Mouse (Mus musculus) liver, embryonic 11.5 days (tissue): ENCODE measurements around the gene Dph7. TPM values are rescaled to one million over a fixed set of nuclear protein-coding genes. Genes with fewer than 3 reads are reported as not detected.

Source experiments
- ATAC-seq: fragments of 200-750 bp; cut with Nextera tagmentation; replicated peaks from 2 replicates; pipeline ENCODE4 v1.8.0; 2017; ENCODE audit warnings: moderate number of reproducible peaks, mild to moderate bottlenecking, moderate TSS enrichment, moderate library complexity; ENCODE audit not compliant: low FRiP score
- DNase-seq: peaks from one replicate; pipeline ENCODE4 v3.0.0-alpha.2; 2017; ENCODE audit warnings: low spot score
- H3K27ac ChIP-seq: fragments of 300-500 bp; sonication (generic); 2 replicates; pipeline ENCODE4 v1.5.1; 2014; ENCODE audit warnings: mild to moderate bottlenecking, low read depth, low read length, control low read depth
- H3K27me3 ChIP-seq: fragments of 300-500 bp; sonication (generic); replicated peaks from 2 replicates; pipeline ENCODE4 v1.6.1; 2014; ENCODE audit warnings: low read length, mixed read lengths; ENCODE audit not compliant: control insufficient read depth, insufficient read depth
- H3K36me3 ChIP-seq: fragments of 300-500 bp; sonication (generic); 2 replicates; pipeline ENCODE4 v1.6.1; 2014; ENCODE audit warnings: mild to moderate bottlenecking, low read length, moderate library complexity, mixed read lengths; ENCODE audit not compliant: control insufficient read depth, insufficient read depth
- H3K4me1 ChIP-seq: fragments of 300-500 bp; sonication (generic); replicated peaks from 2 replicates; pipeline ENCODE4 v1.6.1; 2014; ENCODE audit warnings: low read length, mixed read lengths; ENCODE audit not compliant: control insufficient read depth, insufficient read depth
- H3K4me2 ChIP-seq: fragments of 300-500 bp; sonication (generic); 2 replicates; pipeline ENCODE4 v1.6.1; 2014; ENCODE audit warnings: mild to moderate bottlenecking, control low read depth, moderate library complexity
- H3K4me3 ChIP-seq: fragments of 300-500 bp; sonication (generic); 2 replicates; pipeline ENCODE4 v1.5.1; 2014; ENCODE audit warnings: low read depth, low read length, control low read depth
- H3K9ac ChIP-seq: fragments of 300-500 bp; sonication (generic); 2 replicates; pipeline ENCODE4 v1.6.1; 2014; ENCODE audit warnings: low read depth, low read length, control low read depth
- H3K9me3 ChIP-seq: fragments of 300-500 bp; sonication (generic); 2 replicates; pipeline ENCODE4 v1.6.1; 2016; ENCODE audit warnings: low read length, inconsistent platforms, mixed read lengths; ENCODE audit not compliant: control insufficient read depth
- WGBS: fragments of 180-500 bp; shearing (Covaris S2); extraction: QIAGEN DNeasy Blood & Tissue Kit; methylation state at CpG from one replicate; pipeline ENCODE4 v1.1.7; 2014; 5-methylcytosine and 5-hydroxymethylcytosine counted together
- polyA plus RNA-seq: library from polyadenylated mRNA; unstranded; fragments of >200 nt; fragmentation: Nextera tagmentation; extraction: Ambion mirVana; gene quantifications from 2 replicates; pipeline ENCODE4 v1.2.1, GENCODE M21; 2014

Gene Dph7
- polyA plus RNA-seq, 1 experiment from 2014 or later, result 22.9 TPM

GRCm38 (mm10) chr2:24976960-24977359, 14.8 kb downstream of the Dph7 start:
- Histone ChIP-seq H3K9ac (peak overlapping the region; percentile 64), H3K4me2 (peak overlapping the region; percentile 99), H3K9me3 (no peaks in the 10 kb centered on the region), H3K4me3 (peak overlapping the region; percentile 76), H3K27ac (peak overlapping the region; percentile 91), H3K27me3 (no peaks in the 10 kb centered on the region), H3K36me3 (peaks cover 6% of the 10 kb centered on the region; the same call in 1 of the 2 replicates), H3K4me1 (peaks cover 9% of the 10 kb centered on the region)
- 53% methylated on average over 5 of the region's 5 CpGs for WGBS
- no peak for DNase-seq
- ATAC-seq, result peak; percentile 52

- H3K4me3 ChIP-seq, result no peak overlapping the region
- no peaks in the 10 kb centered on the region for H3K27me3 ChIP-seq
- H3K4me1 ChIP-seq, result no peaks in the 10 kb centered on the region
- peaks cover 10% of the 10 kb centered on the region; the same call in 1 of the 2 replicates for H3K36me3 ChIP-seq
- 60% methylated on average over 2 of the region's 2 CpGs for WGBS
- H3K4me2 ChIP-seq, result no peak overlapping the region
- H3K27ac ChIP-seq, result no peak overlapping the region
- no peak for ATAC-seq
- DNase-seq, result no peak
- no peak overlapping the region for H3K9ac ChIP-seq
- H3K9me3 ChIP-seq, result no peaks in the 10 kb centered on the region
Observed at GRCm38 (mm10) chr2:24987762-24988161, 25.6 kb downstream of the Dph7 start.

- Histone ChIP-seq H3K9me3 (no peaks in the 10 kb centered on the region), H3K36me3 (no peaks in the 10 kb centered on the region; the same call in 1 of the 2 replicates), H3K4me3 (no peak overlapping the region), H3K27ac (no peak overlapping the region), H3K27me3 (no peaks in the 10 kb centered on the region), H3K9ac (no peak overlapping the region), H3K4me1 (no peaks in the 10 kb centered on the region), H3K4me2 (no peak overlapping the region)
- 91% methylated on average over 6 of the region's 6 CpGs for WGBS
- DNase-seq (no peak), ATAC-seq (no peak)
Observed at GRCm38 (mm10) chr2:24995332-24995731, 33.1 kb downstream of the Dph7 start.

- DNase-seq, result no peak
- Histone ChIP-seq H3K27ac (no peak overlapping the region), H3K9me3 (no peaks in the 10 kb centered on the region), H3K4me1 (no peaks in the 10 kb centered on the region), H3K27me3 (no peaks in the 10 kb centered on the region), H3K4me3 (no peak overlapping the region), H3K9ac (no peak overlapping the region), H3K4me2 (no peak overlapping the region), H3K36me3 (peaks cover 2% of the 10 kb centered on the region; the same call in 1 of the 2 replicates)
- ATAC-seq, result no peak
- 88% methylated on average over 2 of the region's 2 CpGs for WGBS
Observed at GRCm38 (mm10) chr2:24996471-24996870, 34.3 kb downstream of the Dph7 start.

GRCm38 (mm10) chr2:25000544-25001235, 38.5 kb downstream of the Dph7 start:
- DNase-seq, result no peak
- H3K36me3 ChIP-seq, result peaks cover 3% of the 10 kb centered on the region; the same call in 1 of the 2 replicates
- H3K27me3 ChIP-seq, result no peaks in the 10 kb centered on the region
- no peaks in the 10 kb centered on the region for H3K4me1 ChIP-seq
- no peaks in the 10 kb centered on the region for H3K9me3 ChIP-seq
- WGBS, result 75% methylated on average over 3 of the region's 3 CpGs
- H3K4me2 ChIP-seq, result no peak overlapping the region
- ATAC-seq, result 0 out of 2 replicates have a peak, but pooled peaks have one; percentile 62
- H3K9ac ChIP-seq, result no peak overlapping the region
- no peak overlapping the region for H3K27ac ChIP-seq
- H3K4me3 ChIP-seq, result no peak overlapping the region

- 84% methylated on average over 9 of the region's 9 CpGs for WGBS
- ATAC-seq, result no peak
- H3K9ac ChIP-seq, result no peak overlapping the region
- no peak for DNase-seq
- no peaks in the 10 kb centered on the region for H3K27me3 ChIP-seq
- no peak overlapping the region for H3K4me2 ChIP-seq
- no peaks in the 10 kb centered on the region for H3K9me3 ChIP-seq
- no peaks in the 10 kb centered on the region for H3K4me1 ChIP-seq
- 0 out of 2 replicates have a peak, but pooled peaks cover 3% of the 10 kb centered on the region for H3K36me3 ChIP-seq
- H3K27ac ChIP-seq, result no peak overlapping the region
- no peak overlapping the region for H3K4me3 ChIP-seq
Observed at GRCm38 (mm10) chr2:25003946-25004786, 42.0 kb downstream of the Dph7 start.

GRCm38 (mm10) chr2:25006767-25007166, 44.6 kb downstream of the Dph7 start:
- Histone ChIP-seq H3K27me3 (no peaks in the 10 kb centered on the region), H3K9ac (no peak overlapping the region), H3K36me3 (no peaks in the 10 kb centered on the region), H3K27ac (no peak overlapping the region), H3K4me1 (no peaks in the 10 kb centered on the region), H3K4me3 (no peak overlapping the region), H3K9me3 (no peaks in the 10 kb centered on the region), H3K4me2 (no peak overlapping the region)
- no peak for ATAC-seq
- WGBS, result 87% methylated on average over 1 of the region's 1 CpGs
- DNase-seq, result no peak

- Histone ChIP-seq H3K4me1 (no peaks in the 10 kb centered on the region), H3K4me2 (no peak overlapping the region), H3K36me3 (no peaks in the 10 kb centered on the region), H3K27me3 (no peaks in the 10 kb centered on the region), H3K27ac (no peak overlapping the region), H3K9ac (no peak overlapping the region), H3K4me3 (no peak overlapping the region), H3K9me3 (no peaks in the 10 kb centered on the region)
- DNase-seq (no peak), ATAC-seq (no peak)
Observed at GRCm38 (mm10) chr2:25008250-25008649, 46.0 kb downstream of the Dph7 start.
